Mouse (Mus musculus): ENCODE results near the gene 2310034G01Rik. TPM values are rescaled to one million over a fixed set of nuclear protein-coding genes. Genes with fewer than 3 reads are reported as not detected.

The 2310034G01Rik gene
- total and polyA plus RNA-seq, 3 experiments = 0.50 to 0.95 TPM; not detected in 1

- TF ChIP-seq CTCF (IDR thresholded peaks at IDR 0.05 in 2 of 3, conservative IDR thresholded peaks at IDR 0.05 in 1 of 3; ENCODE audit: control insufficient read depth in 1 of 3, insufficient read depth in 1 of 3, low read depth in 2 of 3, low read length in 3 of 3, poor library complexity in 1 of 3, severe bottlenecking in 1 of 3) = peak; percentile 82 to 97 (median 83)
- TF ChIP-seq HCFC1 (IDR thresholded peaks at IDR 0.05; ENCODE audit: low read depth, low read length) = peak; percentile 87
- TF ChIP-seq GABPA (IDR thresholded peaks at IDR 0.05; ENCODE audit: low read depth, low read length) = no peak
- no peak for TF ChIP-seq RCOR1 (IDR thresholded peaks at IDR 0.05; ENCODE audit: low read depth, low read length)
- peak; percentile 89 for TF ChIP-seq TBP (IDR thresholded peaks at IDR 0.05; ENCODE audit: low read depth, low read length)
- no peak for TF ChIP-seq BHLHE40 (IDR thresholded peaks at IDR 0.05; ENCODE audit: borderline replicate concordance, low read depth, low read length)
- TF ChIP-seq MXI1 (IDR thresholded peaks at IDR 0.05; ENCODE audit: low read depth, low read length) = peak; percentile 79
- peak; percentile 62 for TF ChIP-seq USF1 (IDR thresholded peaks at IDR 0.05; ENCODE audit: low read depth, low read length)
These were observed 46.8 kb upstream of the 2310034G01Rik start, which contains the start of gene Sufu (continued) for GRCm38 (mm10) chr19:46396686-46397435.

GRCm38 (mm10) chr19:46396109-46396508 lies 46.0 kb upstream of the 2310034G01Rik start:
- no peaks in the 10 kb centered on the region for H3K9me3 ChIP-seq (replicated peaks; ENCODE audit: insufficient read depth, low read length)
- H3K4me1 ChIP-seq (ENCODE audit: control insufficient read depth in 1 of 2, insufficient read depth in 2 of 2, low read length in 2 of 2) = peaks cover 0 to 16% of the 10 kb centered on the region in 2 experiments; a peak in 3 of 4 replicates
- peak overlapping the region; percentile 61 for H3K27ac ChIP-seq (ENCODE audit: control insufficient read depth, low read depth, low read length)

GRCm38 (mm10) chr19:46395109-46396009 lies 45.3 kb upstream of the 2310034G01Rik start, which contains the start of gene Actr1a:
Actr1a (minus strand) TSS chr19:46395748.
- peaks cover 0 to 16% of the 10 kb centered on the region in 2 experiments; a peak in 3 of 4 replicates for H3K4me1 ChIP-seq (ENCODE audit: control insufficient read depth in 1 of 2, insufficient read depth in 2 of 2, low read length in 2 of 2)
- peak within 1 kb of the TSS; percentile 73 to 80 for H3K4me3 ChIP-seq (ENCODE audit: control insufficient read depth in 1 of 2, insufficient read depth in 1 of 2, low read depth in 2 of 2, low read length in 2 of 2)
- peaks cover 61% of the 10 kb centered on the region for H3K79me2 ChIP-seq (ENCODE audit: control insufficient read depth, insufficient read depth, low read length, poor library complexity)
- H3K36me3 ChIP-seq (ENCODE audit: control insufficient read depth in 1 of 2, insufficient read depth in 2 of 2, low read length in 2 of 2) = peaks cover 5 to 13% of the 10 kb centered on the region in 2 experiments
- H3K27ac ChIP-seq (ENCODE audit: control insufficient read depth, low read depth, low read length) = peak within 1 kb of the TSS; percentile 65
- H3K9me3 ChIP-seq (replicated peaks; ENCODE audit: insufficient read depth, low read length) = no peaks in the 10 kb centered on the region
- peak; percentile 100 for DNase-seq (ENCODE audit: low read depth, low spot score)
- H3K9ac ChIP-seq (ENCODE audit: control insufficient read depth, low read depth, low read length, poor library complexity, severe bottlenecking) = peak within 1 kb of the TSS; percentile 75
- H3K27me3 ChIP-seq (ENCODE audit: control insufficient read depth in 1 of 2, insufficient read depth in 2 of 2, low read length in 2 of 2) = no peaks in the 10 kb centered on the region
- no peak for TF ChIP-seq CTCF (IDR thresholded peaks at IDR 0.05 in 2 of 3, conservative IDR thresholded peaks at IDR 0.05 in 1 of 3; ENCODE audit: control insufficient read depth in 1 of 3, insufficient read depth in 1 of 3, low read depth in 2 of 3, low read length in 3 of 3, poor library complexity in 1 of 3, severe bottlenecking in 1 of 3)
- no peak for TF ChIP-seq POLR2AphosphoS2 (IDR thresholded peaks at IDR 0.05; ENCODE audit: low read length)
- TF ChIP-seq MYC (IDR thresholded peaks at IDR 0.05; ENCODE audit: low read depth, low read length) = peak; percentile 71
- TF ChIP-seq EP300 (IDR thresholded peaks at IDR 0.05; ENCODE audit: low read depth in 1 of 2, low read length in 2 of 2) = no peak
- peak; percentile 91 for TF ChIP-seq NRF1 (IDR thresholded peaks at IDR 0.05; ENCODE audit: insufficient read depth, low read depth, low read length, poor library complexity, severe bottlenecking)
- peak; percentile 95 for TF ChIP-seq ELF1 (IDR thresholded peaks at IDR 0.05; ENCODE audit: low read depth, low read length)
- peak; percentile 85 for TF ChIP-seq KAT2A (conservative IDR thresholded peaks at IDR 0.05; ENCODE audit: low read depth, low read length)
- TF ChIP-seq CHD2 (IDR thresholded peaks at IDR 0.05; ENCODE audit: low read length) = peak; percentile 84
- peak; percentile 78 to 94 for TF ChIP-seq POLR2A (IDR thresholded peaks at IDR 0.05; ENCODE audit: control insufficient read depth in 1 of 2, insufficient read depth in 1 of 2, low read depth in 1 of 2, low read length in 2 of 2, poor library complexity in 1 of 2)
- no peak for TF ChIP-seq USF2 (IDR thresholded peaks at IDR 0.05; ENCODE audit: borderline replicate concordance in 1 of 2, insufficient read depth in 1 of 2, low read depth in 1 of 2, low read length in 2 of 2)
- TF ChIP-seq MAZ (IDR thresholded peaks at IDR 0.05; ENCODE audit: low read depth, low read length) = no peak
- no peak; the same call in 1 of the 2 replicates for TF ChIP-seq E2F4 (IDR thresholded peaks at IDR 0.05; ENCODE audit: borderline replicate concordance, low read depth, low read length)
- TF ChIP-seq MXI1 (IDR thresholded peaks at IDR 0.05; ENCODE audit: low read depth, low read length) = peak; percentile 97
- no peak for TF ChIP-seq GABPA (IDR thresholded peaks at IDR 0.05; ENCODE audit: low read depth, low read length)
- TF ChIP-seq USF1 (IDR thresholded peaks at IDR 0.05; ENCODE audit: low read depth, low read length) = 0 out of 2 replicates have a peak, but pooled peaks have one; percentile 5
- TF ChIP-seq TCF12 (IDR thresholded peaks at IDR 0.05; ENCODE audit: low read depth, low read length) = peak; percentile 55; the same call in 1 of the 2 replicates
- no peak for TF ChIP-seq TAL1 (IDR thresholded peaks at IDR 0.05; ENCODE audit: low read length)
- no peak for TF ChIP-seq MYB (IDR thresholded peaks at IDR 0.05; ENCODE audit: low read depth, low read length)

More at GRCm38 (mm10) chr19:46396109-46396508, 46.0 kb upstream of the 2310034G01Rik start:
- Histone ChIP-seq H3K9ac (ENCODE audit: control insufficient read depth, low read depth, low read length, poor library complexity, severe bottlenecking) (peak overlapping the region; percentile 75), H3K4me3 (ENCODE audit: control insufficient read depth in 1 of 2, insufficient read depth in 1 of 2, low read depth in 2 of 2, low read length in 2 of 2) (peak overlapping the region; percentile 71 to 80), H3K27me3 (ENCODE audit: control insufficient read depth in 1 of 2, insufficient read depth in 2 of 2, low read length in 2 of 2) (no peaks in the 10 kb centered on the region), H3K79me2 (ENCODE audit: control insufficient read depth, insufficient read depth, low read length, poor library complexity) (peaks cover 55% of the 10 kb centered on the region), H3K36me3 (ENCODE audit: control insufficient read depth in 1 of 2, insufficient read depth in 2 of 2, low read length in 2 of 2) (peaks cover 5 to 13% of the 10 kb centered on the region in 2 experiments)
- DNase-seq (ENCODE audit: low read depth, low spot score) = no peak
- peak; percentile 96; the same call in 1 of the 2 replicates for TF ChIP-seq CHD1 (IDR thresholded peaks at IDR 0.05; ENCODE audit: low read depth, low read length)
- TF ChIP-seq ELF1 (IDR thresholded peaks at IDR 0.05; ENCODE audit: low read depth, low read length) = no peak
- TF ChIP-seq ZKSCAN1 (IDR thresholded peaks at IDR 0.05; ENCODE audit: low read depth, low read length) = 0 out of 2 replicates have a peak, but pooled peaks have one; percentile 20
- 0 out of 2 replicates have a peak, but pooled peaks have one; percentile 6 for TF ChIP-seq TCF12 (IDR thresholded peaks at IDR 0.05; ENCODE audit: low read depth, low read length)

All from MEL (cell line).